Mouse (Mus musculus): Measurements from ENCODE around the gene Mrln.

DNA sequence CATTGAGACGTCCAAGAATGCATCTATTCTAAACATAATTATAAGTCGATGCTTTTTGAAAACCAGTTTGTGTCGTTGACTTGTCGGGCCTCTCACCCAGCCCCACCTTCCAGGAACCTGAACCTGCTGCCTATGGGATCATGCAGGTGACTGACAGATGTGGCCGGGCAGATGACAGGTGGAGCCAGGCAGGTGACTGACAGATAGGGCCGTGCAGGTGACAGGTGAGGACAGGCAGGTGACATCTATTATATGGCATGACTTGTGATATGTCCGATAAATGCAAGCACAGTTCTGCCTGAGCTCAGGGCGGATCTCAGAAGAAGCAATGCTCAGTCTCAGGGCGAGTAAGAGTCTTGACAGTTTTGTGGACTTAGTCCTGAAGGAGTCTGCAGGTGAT is 6.8 kb downstream of the Mrln start:
- TF ChIP-seq POLR2A (IDR thresholded peaks at IDR 0.05; ENCODE audit: insufficient read length, low read depth) = no peak
- no peak for TF ChIP-seq SRF (IDR thresholded peaks at IDR 0.05; ENCODE audit: control insufficient read depth, insufficient read length, low read depth)
- no peak for TF ChIP-seq MAX (IDR thresholded peaks at IDR 0.05; ENCODE audit: low read depth)
- TF ChIP-seq E2F4 (IDR thresholded peaks at IDR 0.05; ENCODE audit: insufficient read depth) = no peak
- no peak for TF ChIP-seq USF1 (IDR thresholded peaks at IDR 0.05; ENCODE audit: low read depth)
- TF ChIP-seq TCF3 (IDR thresholded peaks at IDR 0.05; ENCODE audit: insufficient read length, low read depth) = no peak
- TF ChIP-seq CEBPB (IDR thresholded peaks at IDR 0.05; ENCODE audit: insufficient read depth, poor library complexity, severe bottlenecking) = no peak
- no peak for TF ChIP-seq POLR2AphosphoS2 (IDR thresholded peaks at IDR 0.05; ENCODE audit: insufficient read length, low read depth)
- TF ChIP-seq TCF12 (IDR thresholded peaks at IDR 0.05; ENCODE audit: insufficient read depth, poor library complexity, severe bottlenecking) = no peak
- TF ChIP-seq MYOD1 (IDR thresholded peaks at IDR 0.05; ENCODE audit: control insufficient read depth in 1 of 3, insufficient read length in 2 of 3, low read depth in 2 of 3) = no peak

Data from myocyte (in vitro differentiated cells).